Mouse (Mus musculus) stomach, postnatal 0 days (tissue): ENCODE measurements around the gene Shd.

Source experiments
- CTCF ChIP-seq: IDR thresholded peaks from 2 replicates; pipeline ENCODE4 v1.5.1; 2016; ENCODE audit warnings: antibody characterized with exemption, low read depth, mild to moderate bottlenecking, moderate library complexity
- EP300 ChIP-seq: optimal IDR thresholded peaks from 2 replicates; pipeline ENCODE3; 2016; ENCODE audit warnings: antibody characterized with exemption

DNA sequence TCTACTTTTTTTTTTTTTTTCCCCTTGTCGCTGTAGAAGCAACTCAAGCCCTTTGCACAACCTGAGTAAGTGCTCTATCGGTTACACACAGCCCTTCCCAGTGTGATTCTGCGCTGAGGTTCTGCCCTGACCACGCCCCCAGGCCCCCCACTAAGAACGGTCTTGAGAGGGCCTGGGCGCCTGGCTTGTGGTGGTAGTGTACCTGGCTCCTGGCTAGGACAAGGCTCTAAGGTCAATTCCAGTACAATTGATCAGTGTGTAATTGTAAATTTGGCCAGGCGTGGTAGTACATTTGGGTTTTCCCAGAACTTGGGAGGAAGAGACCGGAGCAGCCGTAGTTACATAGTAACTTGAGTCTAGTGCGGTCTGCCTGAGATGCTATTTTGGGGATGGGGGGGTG, 36.7 kb downstream of the Shd start:
- TF ChIP-seq EP300 (no peak), CTCF (no peak)
